Mouse (Mus musculus): ENCODE data around the gene Lzts3. TPM values are rescaled to one million over a fixed set of nuclear protein-coding genes. Genes with fewer than 3 reads are reported as not detected.

The Lzts3 gene
- total RNA-seq, 1 experiment from 2014 or later, result 11.1 TPM

Other genes starting within 250 kb of the Lzts3 start
- 10.2 and 12.2 TPM in 2 replicates for gene Cpxm1, start 245.2 kb downstream of the Lzts3 start, total RNA-seq (2021)
- gene Gm28372, start 237.6 kb downstream of the Lzts3 start, total RNA-seq (2021), result not detected in 2 replicates
- gene 1700020A23Rik, start 237.5 kb downstream of the Lzts3 start, total RNA-seq (2021), result not detected in 2 replicates
- gene Tmem239, start 236.3 kb downstream of the Lzts3 start, total RNA-seq (2021), result not detected in 2 replicates
- 51.3 and 54.4 TPM in 2 replicates for gene Vps16, start 218.5 kb downstream of the Lzts3 start, total RNA-seq (2021)
- gene Pced1a, start 218.1 kb downstream of the Lzts3 start, total RNA-seq (2021), result 13.6 TPM in 2 replicates
- 100 and 101 TPM in 2 replicates for gene Ptpra, start 192.5 kb downstream of the Lzts3 start, total RNA-seq (2021)
- 54.5 and 63.2 TPM in 2 replicates for gene Mrps26, start 79.1 kb downstream of the Lzts3 start, total RNA-seq (2021)
- gene Oxt, start 66.6 kb downstream of the Lzts3 start, total RNA-seq (2021), result not detected in 2 replicates
- not detected in 2 replicates for gene Avp, start 60.2 kb downstream of the Lzts3 start, total RNA-seq (2021)
- gene Fastkd5, start 12.8 kb downstream of the Lzts3 start, total RNA-seq (2021), result 13.4 and 14.0 TPM in 2 replicates
- gene Ubox5, start 12.8 kb downstream of the Lzts3 start, total RNA-seq (2021), result 5.1 and 5.6 TPM in 2 replicates
- 137 and 148 TPM in 2 replicates for gene Ddrgk1, start 21.9 kb upstream of the Lzts3 start, total RNA-seq (2021)
- gene Itpa, start 24.8 kb upstream of the Lzts3 start, total RNA-seq (2021), result 27.0 and 28.9 TPM in 2 replicates
- gene Slc4a11, start 54.7 kb upstream of the Lzts3 start, total RNA-seq (2021), result 1.3 and 1.4 TPM in 2 replicates

Measured in adrenal gland, postnatal 14 days (tissue).